ENCODE assay signal across 21 mouse cellular contexts in the genomic region with DNA sequence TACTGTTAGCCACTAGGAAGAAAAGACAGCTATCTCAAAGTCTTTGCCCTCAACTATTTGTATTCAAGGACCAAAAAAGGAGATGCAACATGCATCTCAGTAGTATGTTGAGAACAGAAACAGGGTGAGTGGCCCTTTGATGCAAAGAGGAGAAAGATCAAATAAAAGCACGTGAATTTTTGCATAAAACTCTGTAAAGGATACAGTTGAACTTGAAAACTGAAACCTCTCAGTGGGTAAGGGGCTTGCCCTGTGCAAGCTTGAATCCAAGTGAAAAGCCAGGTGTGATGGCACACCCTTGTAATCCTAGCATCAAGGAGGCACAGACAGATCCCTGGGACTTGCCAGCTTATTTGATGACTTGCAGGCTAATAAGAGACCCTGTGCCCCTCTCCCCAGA.
"Had no signal": no experiment of that assay in that cellular context is flagged by ENCODE, and none has a peak within 500 bp of the region (broad histone marks: within the 10 kb centered on the region; RNA-seq: fewer than 3 reads in every experiment).

No protein-coding gene starts in this region.

- H3K9ac ChIP-seq: intestine, embryonic 15.5 days; limb, embryonic 12.5 days; limb, embryonic 15.5 days; liver, embryonic 14.5 days; liver, postnatal 0 days; lung, embryonic 14.5 days; midbrain, embryonic 12.5 days; neural tube, embryonic 13.5 days; stomach, embryonic 15.5 days had no signal

- H3K4me3 ChIP-seq: intestine, embryonic 15.5 days; limb, embryonic 12.5 days; limb, embryonic 15.5 days; midbrain, embryonic 12.5 days; myocyte; neural tube, embryonic 13.5 days; stomach, embryonic 15.5 days had no signal

- H3K4me2 ChIP-seq: intestine, embryonic 15.5 days; limb, embryonic 12.5 days; limb, embryonic 15.5 days; liver, embryonic 11.5 days; lung, embryonic 14.5 days; midbrain, embryonic 12.5 days; neural tube, embryonic 13.5 days; stomach, embryonic 15.5 days had no signal

- DNase-seq: kidney, adult 8-10 months; left cerebral cortex, postnatal 4 days; liver, postnatal 0 days; lung, postnatal 4 days; retina, postnatal 1 day; right cerebral cortex, postnatal 25 days; spleen, adult 18-20 months; thymus, adult 2 months; thymus, postnatal 14 days; thymus, postnatal 4 days had no signal

- ATAC-seq: intestine, embryonic 15.5 days; midbrain, embryonic 16.5 days had no signal

- H3K27ac ChIP-seq: intestine, embryonic 15.5 days; limb, embryonic 12.5 days; limb, embryonic 15.5 days; liver, embryonic 14.5 days; midbrain, embryonic 12.5 days; neural tube, embryonic 13.5 days; stomach, embryonic 15.5 days had no signal

- H3K36me3 ChIP-seq: intestine, embryonic 15.5 days; limb, embryonic 12.5 days; limb, embryonic 15.5 days; midbrain, embryonic 12.5 days; neural tube, embryonic 13.5 days; stomach, embryonic 15.5 days had no signal

- H3K9me3 ChIP-seq: intestine, embryonic 15.5 days; limb, embryonic 12.5 days; limb, embryonic 15.5 days; midbrain, embryonic 12.5 days; neural tube, embryonic 13.5 days; stomach, embryonic 15.5 days had no signal

- H3K27me3 ChIP-seq: intestine, embryonic 15.5 days; limb, embryonic 12.5 days; limb, embryonic 15.5 days; midbrain, embryonic 12.5 days; neural tube, embryonic 13.5 days; stomach, embryonic 15.5 days had no signal
